Mouse (Mus musculus) midbrain, embryonic 16.5 days (tissue): ENCODE results near the gene Klb. TPM values are rescaled to one million over a fixed set of nuclear protein-coding genes. Genes with fewer than 3 reads are reported as not detected.

Source experiments
- ATAC-seq: fragments of 200-750 bp; cut with Nextera tagmentation; 2 replicates; pipeline ENCODE4 v1.8.0; 2017; ENCODE audit warnings: moderate TSS enrichment
- H3K27ac ChIP-seq: fragments of 300-500 bp; sonication (generic); 2 replicates; pipeline ENCODE4 v1.5.1; 2014; ENCODE audit warnings: mild to moderate bottlenecking, low read length, mixed read lengths
- H3K27me3 ChIP-seq: fragments of 300-500 bp; sonication (generic); 2 replicates; pipeline ENCODE4 v1.6.1; 2014; ENCODE audit warnings: low read depth, low read length, mixed read lengths; ENCODE audit not compliant: control insufficient read depth, insufficient read depth
- H3K36me3 ChIP-seq: fragments of 300-500 bp; sonication (generic); 2 replicates; pipeline ENCODE4 v1.6.1; 2014; ENCODE audit warnings: mild to moderate bottlenecking, low read length, moderate library complexity, mixed read lengths; ENCODE audit not compliant: control insufficient read depth, insufficient read depth
- H3K4me1 ChIP-seq: fragments of 300-500 bp; sonication (generic); 2 replicates; pipeline ENCODE4 v1.6.1; 2014; ENCODE audit warnings: mild to moderate bottlenecking, low read length, mixed read lengths; ENCODE audit not compliant: control insufficient read depth, insufficient read depth
- H3K4me2 ChIP-seq: fragments of 300-500 bp; sonication (generic); 2 replicates; pipeline ENCODE4 v1.6.1; 2014; ENCODE audit warnings: mild to moderate bottlenecking, low read length, mixed read lengths
- H3K4me3 ChIP-seq: fragments of 300-500 bp; sonication (generic); 2 replicates; pipeline ENCODE4 v1.5.1; 2014; ENCODE audit warnings: low read depth, mild to moderate bottlenecking, low read length, moderate library complexity, mixed read lengths
- H3K9ac ChIP-seq: fragments of 300-500 bp; sonication (generic); 2 replicates; pipeline ENCODE4 v1.6.1; 2014; ENCODE audit warnings: low read depth, low read length, mixed read lengths
- H3K9me3 ChIP-seq: fragments of 300-500 bp; sonication (generic); replicated peaks from 2 replicates; pipeline ENCODE4 v1.6.1; 2014; ENCODE audit warnings: mild to moderate bottlenecking, low read length, mixed read lengths; ENCODE audit not compliant: control insufficient read depth, poor library complexity, severe bottlenecking
- WGBS: fragments of 180-500 bp; shearing (Covaris S2); extraction: QIAGEN DNeasy Blood & Tissue Kit; methylation state at CpG from one replicate; pipeline ENCODE4 v1.1.7; 2014; 5-methylcytosine and 5-hydroxymethylcytosine counted together
- polyA plus RNA-seq: library from polyadenylated mRNA; unstranded; fragments of >200 nt; fragmentation: Nextera tagmentation; extraction: Ambion mirVana; gene quantifications from 2 replicates; pipeline ENCODE4 v1.2.1, GENCODE M21; 2015

Klb gene
- polyA plus RNA-seq, 1 experiment from 2014 or later: 0.15 TPM

- WGBS: under 1% methylated on average over 83 of the region's 83 CpGs
- Histone ChIP-seq H3K27ac (peak within 1 kb of the TSS; percentile 94), H3K9ac (peak within 1 kb of the TSS; percentile 91), H3K27me3 (no peaks in the 10 kb centered on the region), H3K4me2 (peak within 1 kb of the TSS; percentile 71), H3K4me1 (peaks cover 25% of the 10 kb centered on the region), H3K36me3 (peaks cover 13% of the 10 kb centered on the region), H3K9me3 (no peaks in the 10 kb centered on the region), H3K4me3 (peak within 1 kb of the TSS; percentile 74)
- peak; percentile 97 for ATAC-seq
Measured at GRCm38 (mm10) chr5:65390648-65391644, 42.8 kb downstream of the Klb start, which contains the start of the genes Rpl9 and Lias. TSS of gene Rpl9 (minus strand) at chr5:65391444. TSS of gene Lias (plus strand) at chr5:65391497.

- 1% methylated on average over 12 of the region's 12 CpGs for WGBS
- Histone ChIP-seq H3K9me3 (no peaks in the 10 kb centered on the region), H3K27ac (peak overlapping the region; percentile 80), H3K4me1 (peaks cover 25% of the 10 kb centered on the region), H3K4me3 (peak overlapping the region; percentile 74), H3K27me3 (no peaks in the 10 kb centered on the region), H3K36me3 (peaks cover 13% of the 10 kb centered on the region), H3K9ac (peak overlapping the region; percentile 73), H3K4me2 (peak overlapping the region; percentile 71)
- ATAC-seq: peak; percentile 54
Measured at GRCm38 (mm10) chr5:65391753-65392152, 43.6 kb downstream of the Klb start.

GRCm38 (mm10) chr5:65394425-65394824, 46.3 kb downstream of the Klb start:
- Histone ChIP-seq H3K36me3 (peaks cover 10% of the 10 kb centered on the region), H3K4me3 (no peak overlapping the region), H3K4me2 (no peak overlapping the region), H3K9ac (no peak overlapping the region), H3K27me3 (no peaks in the 10 kb centered on the region), H3K27ac (no peak overlapping the region), H3K4me1 (peaks cover 19% of the 10 kb centered on the region), H3K9me3 (no peaks in the 10 kb centered on the region)
- ATAC-seq: no peak
- WGBS: 96% methylated on average over 7 of the region's 7 CpGs

GRCm38 (mm10) chr5:65401251-65401994, 53.3 kb downstream of the Klb start:
- no peak overlapping the region for H3K9ac ChIP-seq
- no peak overlapping the region for H3K27ac ChIP-seq
- H3K36me3 ChIP-seq: peaks cover 21% of the 10 kb centered on the region
- H3K4me1 ChIP-seq: no peaks in the 10 kb centered on the region
- no peak overlapping the region for H3K4me3 ChIP-seq
- WGBS: 24% methylated on average over 2 of the region's 2 CpGs
- ATAC-seq: no peak; the same call in 1 of the 2 replicates
- H3K4me2 ChIP-seq: no peak overlapping the region
- no peaks in the 10 kb centered on the region for H3K9me3 ChIP-seq
- H3K27me3 ChIP-seq: no peaks in the 10 kb centered on the region

- Histone ChIP-seq H3K27ac (no peak overlapping the region), H3K9me3 (no peaks in the 10 kb centered on the region), H3K4me1 (no peaks in the 10 kb centered on the region), H3K4me3 (no peak overlapping the region), H3K36me3 (peaks cover 18% of the 10 kb centered on the region), H3K4me2 (no peak overlapping the region), H3K9ac (no peak overlapping the region), H3K27me3 (no peaks in the 10 kb centered on the region)
- 21% methylated on average over 12 of the region's 12 CpGs for WGBS
- no peak for ATAC-seq
Measured at GRCm38 (mm10) chr5:65407989-65408388, 59.9 kb downstream of the Klb start.

- peak overlapping the region; percentile 48 for H3K9ac ChIP-seq
- H3K27ac ChIP-seq: peak overlapping the region; percentile 33; the same call in 1 of the 2 replicates
- H3K4me1 ChIP-seq: no peaks in the 10 kb centered on the region
- H3K4me2 ChIP-seq: no peak overlapping the region
- WGBS: 18% methylated on average over 26 of the region's 26 CpGs
- H3K36me3 ChIP-seq: peaks cover 28% of the 10 kb centered on the region
- no peaks in the 10 kb centered on the region for H3K27me3 ChIP-seq
- no peaks in the 10 kb centered on the region for H3K9me3 ChIP-seq
- no peak overlapping the region for H3K4me3 ChIP-seq
- no peak for ATAC-seq
Measured at GRCm38 (mm10) chr5:65415653-65416458, 67.7 kb downstream of the Klb start.

- WGBS: 69% methylated on average over 10 of the region's 10 CpGs
- H3K27ac ChIP-seq: no peak overlapping the region
- H3K9ac ChIP-seq: no peak overlapping the region
- H3K4me3 ChIP-seq: no peak overlapping the region
- peaks cover 46% of the 10 kb centered on the region for H3K36me3 ChIP-seq
- H3K4me2 ChIP-seq: no peak overlapping the region
- no peaks in the 10 kb centered on the region for H3K9me3 ChIP-seq
- no peaks in the 10 kb centered on the region for H3K4me1 ChIP-seq
- no peak for ATAC-seq
- no peaks in the 10 kb centered on the region for H3K27me3 ChIP-seq
Measured at GRCm38 (mm10) chr5:65419136-65419535, 71.0 kb downstream of the Klb start.

- Histone ChIP-seq H3K4me1 (no peaks in the 10 kb centered on the region), H3K9ac (no peak overlapping the region), H3K36me3 (peaks cover 41% of the 10 kb centered on the region), H3K27ac (no peak overlapping the region), H3K4me3 (no peak overlapping the region), H3K9me3 (no peaks in the 10 kb centered on the region), H3K27me3 (no peaks in the 10 kb centered on the region), H3K4me2 (no peak overlapping the region)
- no peak for ATAC-seq
- WGBS: 85% methylated on average over 6 of the region's 6 CpGs
Measured at GRCm38 (mm10) chr5:65420822-65421221, 72.7 kb downstream of the Klb start.
